Mouse (Mus musculus): Measurements from ENCODE around the gene Dhdh. TPM values are rescaled to one million over a fixed set of nuclear protein-coding genes. Genes with fewer than 3 reads are reported as not detected.
A peak's percentile ranks its signal among the peaks of the same experiment; 100 is the strongest.
"Not testable (repeated sequence)": the region's sequence is repeated elsewhere in the genome, so short reads cannot be mapped to it uniquely, and the experiment has no call there.

The Dhdh gene
- polyA plus RNA-seq, 1 experiment, result not detected

DNA sequence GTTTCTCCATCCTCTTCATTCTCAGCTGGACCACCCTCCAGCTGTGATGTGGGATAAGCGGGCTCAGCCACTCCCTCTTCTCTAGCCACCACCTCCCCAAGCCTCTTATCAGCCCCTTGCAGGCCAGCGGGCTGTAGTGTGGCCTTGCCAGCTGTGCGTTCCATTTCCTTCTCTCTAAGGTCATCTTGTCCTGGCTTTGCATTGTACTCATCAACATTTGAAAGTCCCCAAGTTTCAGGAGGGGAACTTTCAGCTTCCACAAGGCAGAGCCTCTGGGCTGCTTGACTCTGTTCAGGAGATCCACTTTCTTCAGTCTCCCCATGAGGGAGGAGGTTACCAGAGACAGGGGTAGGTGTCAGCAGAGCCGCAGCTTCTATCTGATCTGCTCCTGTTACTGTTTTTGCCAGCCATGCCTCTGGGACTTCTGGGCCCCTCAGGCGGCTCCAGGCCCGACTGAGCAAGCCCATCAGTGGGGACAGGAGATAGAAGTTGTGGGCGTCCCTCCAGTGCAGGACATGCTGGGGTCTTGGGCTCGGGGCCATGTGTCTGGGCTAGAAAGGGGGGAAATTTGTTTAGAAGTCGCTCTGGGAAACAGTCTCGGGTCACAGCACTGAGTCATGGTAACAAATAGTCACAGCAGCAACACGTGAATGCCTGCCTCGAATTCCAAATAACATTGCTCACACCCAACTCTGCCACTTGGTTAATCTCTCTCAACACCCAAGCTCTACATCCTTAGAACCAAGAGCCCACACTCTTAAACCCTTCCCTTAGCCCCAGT lies 36.4 kb upstream of the Dhdh start:
- H3K27ac ChIP-seq (ENCODE audit: insufficient read depth, low read depth, low read length), result peak overlapping the region; percentile 90
- H3K4me3 ChIP-seq (ENCODE audit: insufficient read depth, low read depth, low read length), result peak overlapping the region; percentile 87
- H3K4me1 ChIP-seq (ENCODE audit: control insufficient read depth, insufficient read depth, low read length), result peaks cover 24% of the 10 kb centered on the region
- 21% methylated on average over 12 of the region's 12 CpGs for WGBS
- TF ChIP-seq POLR2A (IDR thresholded peaks at IDR 0.05; ENCODE audit: insufficient read depth, low read depth, low read length) (0 out of 2 replicates have a peak, but pooled peaks have one; percentile 23), CTCF (IDR thresholded peaks at IDR 0.05; ENCODE audit: insufficient read depth, low read depth, low read length) (no peak)

DNA sequence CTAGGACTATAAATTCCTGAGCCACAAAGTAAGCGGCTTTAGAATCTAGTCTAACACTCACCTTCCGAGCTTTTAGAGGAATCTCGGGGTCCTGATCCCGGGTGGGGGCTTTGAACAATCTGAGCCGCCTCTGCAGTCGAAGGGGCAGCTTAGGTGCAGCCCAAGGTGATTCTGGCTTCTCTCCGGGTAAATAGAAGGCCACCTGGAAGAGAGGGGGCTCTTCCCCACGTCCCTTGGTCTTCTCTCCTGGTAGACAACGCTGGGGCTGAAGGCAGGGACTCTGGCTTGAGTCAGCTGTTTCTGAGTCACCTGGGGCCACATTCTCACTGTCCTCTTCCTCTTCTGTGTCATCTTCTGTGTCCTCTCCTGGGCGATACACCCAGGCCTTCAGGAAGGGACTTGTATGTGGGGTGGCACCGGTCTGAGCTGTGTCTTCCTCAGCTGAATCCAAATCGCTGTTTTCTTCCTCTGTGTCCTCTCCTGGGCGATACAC lies 35.1 kb upstream of the Dhdh start:
- Histone ChIP-seq H3K27ac (ENCODE audit: insufficient read depth, low read depth, low read length) (no peak overlapping the region), H3K4me3 (ENCODE audit: insufficient read depth, low read depth, low read length) (no peak overlapping the region), H3K4me1 (ENCODE audit: control insufficient read depth, insufficient read depth, low read length) (peaks cover 22% of the 10 kb centered on the region)
- 81% methylated on average over 13 of the region's 13 CpGs for WGBS
- TF ChIP-seq CTCF (IDR thresholded peaks at IDR 0.05; ENCODE audit: insufficient read depth, low read depth, low read length), result no peak
- no peak for TF ChIP-seq POLR2A (IDR thresholded peaks at IDR 0.05; ENCODE audit: insufficient read depth, low read depth, low read length)

DNA sequence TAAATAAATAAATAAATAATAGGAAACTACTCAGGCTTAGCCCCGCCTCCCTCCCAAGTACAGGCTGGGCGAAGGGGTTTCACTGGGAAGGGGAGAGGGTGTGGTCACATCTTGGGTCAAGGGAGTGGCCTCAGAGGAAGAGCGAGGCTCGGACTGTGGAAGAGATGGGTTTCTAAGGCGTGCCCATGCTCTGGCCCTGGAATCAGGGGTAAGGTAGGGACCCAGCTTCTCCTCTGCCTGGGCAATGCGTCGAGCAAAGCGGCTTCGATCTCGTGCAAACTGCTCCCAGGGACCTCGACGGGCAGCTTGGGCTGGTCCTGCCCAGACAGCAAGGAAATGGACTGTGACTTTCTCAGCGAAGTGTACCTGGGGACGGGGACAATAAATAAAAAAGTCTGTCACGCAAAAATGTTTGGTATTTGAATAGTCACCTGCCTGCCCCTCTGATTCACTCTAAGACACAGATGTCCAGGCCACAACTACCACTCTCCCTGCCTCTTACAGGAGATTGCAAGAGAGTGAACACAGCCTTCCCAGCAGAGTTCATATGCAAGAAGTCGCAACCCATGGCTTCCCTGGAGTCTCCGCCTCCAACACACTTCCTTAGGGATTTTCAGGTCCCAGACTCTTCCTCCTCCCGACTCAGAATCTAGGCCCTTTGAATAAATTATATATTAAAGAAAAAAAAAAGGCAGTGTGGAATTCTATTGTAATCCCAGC lies 34.5 kb upstream of the Dhdh start:
- Histone ChIP-seq H3K4me3 (ENCODE audit: insufficient read depth, low read depth, low read length) (no peak overlapping the region), H3K4me1 (ENCODE audit: control insufficient read depth, insufficient read depth, low read length) (peaks cover 22% of the 10 kb centered on the region), H3K27ac (ENCODE audit: insufficient read depth, low read depth, low read length) (no peak overlapping the region)
- TF ChIP-seq CTCF (IDR thresholded peaks at IDR 0.05; ENCODE audit: insufficient read depth, low read depth, low read length), result no peak
- no peak for TF ChIP-seq POLR2A (IDR thresholded peaks at IDR 0.05; ENCODE audit: insufficient read depth, low read depth, low read length)
- 82% methylated on average over 18 of the region's 18 CpGs for WGBS

DNA sequence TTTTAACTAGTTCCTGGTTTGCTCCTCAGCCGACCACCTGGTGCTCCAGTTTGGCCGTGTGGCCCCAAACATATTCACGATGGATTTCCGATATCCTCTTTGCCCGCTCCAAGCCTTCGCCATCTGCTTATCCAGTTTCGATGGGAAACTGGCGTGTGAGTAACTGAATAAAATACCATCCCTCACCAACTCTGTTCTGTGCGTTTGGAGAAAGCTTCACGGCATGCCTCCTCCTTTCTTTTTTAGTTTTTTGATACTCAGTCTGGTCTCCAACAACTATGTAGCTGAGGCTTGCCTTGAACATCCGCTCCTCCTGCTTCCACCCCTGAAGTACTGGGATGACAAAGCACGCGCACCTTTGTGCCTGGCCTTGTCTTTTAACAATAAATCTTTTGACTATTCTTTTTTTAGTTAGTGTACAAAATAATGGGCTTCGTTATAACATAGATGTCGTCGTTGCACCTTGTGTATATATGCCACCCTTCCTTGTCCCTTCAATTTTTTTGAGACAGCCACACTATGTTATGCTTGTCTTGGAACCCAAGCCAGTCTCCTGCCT lies 33.7 kb upstream of the Dhdh start:
- H3K27ac ChIP-seq (ENCODE audit: insufficient read depth, low read depth, low read length), result no peak overlapping the region

DNA sequence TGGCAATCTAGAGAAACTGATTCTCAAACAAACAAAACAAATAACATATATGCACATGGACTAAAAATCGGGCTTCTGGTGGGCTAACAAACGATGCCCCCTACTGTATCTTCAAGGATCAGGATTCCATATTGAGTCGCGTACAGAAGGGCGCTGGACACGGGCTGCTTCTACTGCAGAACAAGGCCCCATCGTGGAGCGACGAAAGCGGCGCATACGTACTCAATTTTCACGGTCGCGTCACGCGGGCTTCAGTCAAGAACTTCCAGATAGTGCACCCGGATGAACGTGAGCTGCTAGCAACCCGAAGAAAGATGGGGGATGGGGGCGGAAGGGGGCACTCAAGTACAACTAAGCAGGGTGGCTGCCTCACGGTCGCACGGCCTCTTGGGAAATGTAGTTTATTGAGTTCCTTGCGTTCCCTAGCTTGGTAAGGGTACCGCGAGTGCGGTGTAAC lies 33.2 kb upstream of the Dhdh start:
- TF ChIP-seq CTCF (IDR thresholded peaks at IDR 0.05; ENCODE audit: insufficient read depth, low read depth, low read length) (no peak), POLR2A (IDR thresholded peaks at IDR 0.05; ENCODE audit: insufficient read depth, low read depth, low read length) (no peak)
- Histone ChIP-seq H3K27ac (ENCODE audit: insufficient read depth, low read depth, low read length) (peak overlapping the region; percentile 83), H3K4me3 (ENCODE audit: insufficient read depth, low read depth, low read length) (peak overlapping the region; percentile 66), H3K4me1 (ENCODE audit: control insufficient read depth, insufficient read depth, low read length) (peaks cover 22% of the 10 kb centered on the region)
- under 1% methylated on average over 28 of the region's 28 CpGs for WGBS

More for the DNA sequence above, 33.7 kb upstream of the Dhdh start:
- TF ChIP-seq CTCF (IDR thresholded peaks at IDR 0.05; ENCODE audit: insufficient read depth, low read depth, low read length) (no peak), POLR2A (IDR thresholded peaks at IDR 0.05; ENCODE audit: insufficient read depth, low read depth, low read length) (no peak)
- peaks cover 22% of the 10 kb centered on the region for H3K4me1 ChIP-seq (ENCODE audit: control insufficient read depth, insufficient read depth, low read length)
- H3K4me3 ChIP-seq (ENCODE audit: insufficient read depth, low read depth, low read length), result peak overlapping the region; percentile 66
- 51% methylated on average over 16 of the region's 16 CpGs for WGBS

DNA sequence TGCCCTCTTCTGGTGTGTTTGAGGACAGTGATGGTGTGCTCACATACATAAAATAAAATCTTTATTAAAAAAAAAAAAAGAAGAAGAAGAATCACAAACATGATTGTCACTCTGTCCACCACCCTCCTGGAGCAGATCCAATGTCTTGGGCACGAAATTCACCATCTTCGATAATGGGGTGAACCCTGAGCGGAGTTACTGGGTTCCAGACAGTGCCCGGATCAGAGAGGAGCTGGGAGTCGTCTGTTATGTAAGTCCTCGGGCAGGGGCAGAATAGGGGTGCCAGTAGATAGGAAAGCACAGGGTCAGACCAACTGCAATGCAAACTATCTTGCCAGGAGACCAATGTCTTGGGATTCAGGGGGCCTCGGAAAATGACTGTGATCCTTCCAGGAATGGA lies 32.0 kb upstream of the Dhdh start:
- no peak for TF ChIP-seq POLR2A (IDR thresholded peaks at IDR 0.05; ENCODE audit: insufficient read depth, low read depth, low read length)
- TF ChIP-seq CTCF (IDR thresholded peaks at IDR 0.05; ENCODE audit: insufficient read depth, low read depth, low read length), result no peak
- Histone ChIP-seq H3K27ac (ENCODE audit: insufficient read depth, low read depth, low read length) (no peak overlapping the region), H3K4me3 (ENCODE audit: insufficient read depth, low read depth, low read length) (no peak overlapping the region), H3K4me1 (ENCODE audit: control insufficient read depth, insufficient read depth, low read length) (peaks cover 22% of the 10 kb centered on the region)
- WGBS, result 87% methylated on average over 7 of the region's 7 CpGs

DNA sequence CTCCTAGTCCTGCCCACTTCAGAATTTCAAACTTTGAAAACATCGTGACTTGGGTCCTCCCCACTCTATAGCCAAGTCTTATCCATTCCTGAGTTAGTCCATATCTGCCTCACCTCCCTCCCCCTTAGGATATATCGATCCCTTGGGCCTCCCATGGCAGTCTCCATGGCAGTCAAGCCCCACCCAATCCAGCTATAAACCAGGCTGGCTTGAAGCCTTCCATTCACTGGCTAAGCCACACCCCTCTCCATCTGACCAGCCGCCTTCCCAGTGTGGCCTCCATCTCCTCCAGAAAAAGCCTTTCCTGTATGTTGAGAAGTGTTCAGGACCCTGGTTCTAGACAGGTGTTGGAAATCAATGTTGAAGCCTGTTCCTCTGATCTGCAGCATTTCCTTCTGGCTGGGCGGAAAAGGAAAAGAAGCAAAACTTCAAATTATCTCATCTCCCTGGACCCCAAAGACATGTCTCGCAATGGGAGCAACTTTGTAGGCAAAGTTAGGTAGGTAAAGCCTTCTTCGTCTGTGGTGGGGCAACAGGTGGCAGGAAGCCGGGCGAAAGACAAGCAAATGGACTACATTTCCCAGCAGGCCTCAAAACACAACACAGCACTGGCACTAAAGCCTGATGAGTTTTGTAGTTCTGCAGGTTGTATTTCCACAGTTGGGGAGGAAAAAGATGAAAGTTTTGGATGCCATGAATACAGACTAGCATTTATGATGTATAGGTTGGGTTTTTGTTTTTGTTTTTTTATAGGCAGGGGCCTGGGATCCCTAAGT lies 30.9 kb upstream of the Dhdh start:
- WGBS, result 79% methylated on average over 8 of the region's 8 CpGs
- H3K4me1 ChIP-seq (ENCODE audit: control insufficient read depth, insufficient read depth, low read length), result peaks cover 14% of the 10 kb centered on the region
- TF ChIP-seq CTCF (IDR thresholded peaks at IDR 0.05; ENCODE audit: insufficient read depth, low read depth, low read length) (no peak), POLR2A (IDR thresholded peaks at IDR 0.05; ENCODE audit: insufficient read depth, low read depth, low read length) (no peak)
- no peak overlapping the region for H3K27ac ChIP-seq (ENCODE audit: insufficient read depth, low read depth, low read length)
- no peak overlapping the region for H3K4me3 ChIP-seq (ENCODE audit: insufficient read depth, low read depth, low read length)

DNA sequence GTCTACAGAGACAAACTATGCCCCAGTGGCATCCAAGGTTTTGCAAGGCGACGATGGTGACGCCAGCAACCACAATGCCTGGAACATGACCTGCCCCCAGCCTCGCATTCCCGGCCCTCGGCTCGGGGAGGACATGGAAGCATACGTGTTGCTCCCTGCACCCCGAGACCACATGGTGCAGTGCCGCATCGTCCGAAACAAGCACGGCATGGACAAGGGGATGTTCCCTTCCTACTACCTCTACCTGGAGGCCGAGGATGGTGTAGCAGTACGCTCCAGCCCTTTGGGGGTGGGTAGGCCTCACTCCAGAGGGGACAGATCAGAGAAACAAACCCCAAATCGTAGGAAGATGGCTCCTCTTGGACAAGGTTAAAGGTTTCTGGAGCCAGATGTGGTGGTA lies 30.0 kb upstream of the Dhdh start:
- TF ChIP-seq POLR2A (IDR thresholded peaks at IDR 0.05; ENCODE audit: insufficient read depth, low read depth, low read length) (no peak), CTCF (IDR thresholded peaks at IDR 0.05; ENCODE audit: insufficient read depth, low read depth, low read length) (no peak)
- H3K4me3 ChIP-seq (ENCODE audit: insufficient read depth, low read depth, low read length), result no peak overlapping the region
- H3K4me1 ChIP-seq (ENCODE audit: control insufficient read depth, insufficient read depth, low read length), result peaks cover 8% of the 10 kb centered on the region
- H3K27ac ChIP-seq (ENCODE audit: insufficient read depth, low read depth, low read length), result no peak overlapping the region
- WGBS, result 91% methylated on average over 16 of the region's 16 CpGs

DNA sequence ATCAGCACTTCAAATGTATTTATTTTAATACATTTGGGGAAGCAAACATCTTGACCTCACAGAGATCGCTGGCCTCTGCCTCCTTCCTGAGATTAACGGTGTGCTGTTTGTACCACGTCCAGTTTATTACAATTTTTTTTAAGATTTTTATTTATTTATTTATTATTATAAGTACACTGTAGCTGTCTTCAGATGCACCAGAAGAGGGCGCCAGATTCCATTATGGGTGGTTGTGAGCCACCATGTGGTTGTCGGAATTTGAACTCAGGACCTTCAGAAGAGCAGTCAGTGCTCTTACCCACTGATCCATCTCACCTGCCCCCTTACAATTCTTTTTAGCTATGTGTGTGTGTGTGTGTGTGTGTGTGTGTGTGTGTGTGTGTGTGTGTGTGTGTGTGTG lies 28.2 kb upstream of the Dhdh start:
- WGBS, result 61% methylated on average over 5 of the region's 5 CpGs
- not testable (repeated sequence) for H3K4me1 ChIP-seq (ENCODE audit: control insufficient read depth, insufficient read depth, low read length); H3K27ac ChIP-seq (ENCODE audit: insufficient read depth, low read depth, low read length); H3K4me3 ChIP-seq (ENCODE audit: insufficient read depth, low read depth, low read length)
